Mouse (Mus musculus) liver, postnatal 0 days (tissue): ENCODE data around the gene Mrps27.

Experiments
- CTCF ChIP-seq: sonication (generic); IDR thresholded peaks from 2 replicates; pipeline ENCODE4 v1.5.1; 2016; ENCODE audit warnings: antibody characterized with exemption, low read depth
- EP300 ChIP-seq: IDR thresholded peaks from 2 replicates; pipeline ENCODE4 v1.6.1; 2016; ENCODE audit warnings: antibody characterized with exemption, low read depth, mild to moderate bottlenecking

DNA sequence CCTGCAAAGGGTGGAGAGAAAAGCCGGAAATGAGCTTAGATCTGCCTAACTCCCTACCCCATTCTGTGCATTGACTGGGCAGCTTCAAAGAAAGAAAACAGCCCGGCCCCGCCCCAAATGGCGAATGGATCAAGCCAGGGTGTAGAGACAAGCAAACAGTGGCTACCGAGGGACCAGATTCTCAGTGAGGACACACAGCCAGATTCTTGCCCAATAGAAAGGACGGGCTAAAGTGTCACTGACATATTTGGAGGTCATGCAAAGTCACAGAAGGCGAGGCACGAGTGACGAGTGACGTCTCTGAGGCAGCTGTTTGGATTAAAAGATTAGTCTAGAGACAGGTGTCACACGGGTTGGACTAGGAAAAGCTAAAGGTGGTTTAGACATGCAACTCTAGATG, 40.2 kb upstream of the Mrps27 start:
- TF ChIP-seq EP300 (no peak), CTCF (no peak)
